Mouse (Mus musculus) CH12.LX (cell line): ENCODE measurements around the gene Ablim2.

ENCODE experiments used
- CTCF ChIP-seq, 2 experiments: IDR thresholded peaks in 1 of 2; conservative IDR thresholded peaks in 1 of 2; 2 replicates each; pipeline ENCODE4 v1.5.1; 2011 to 2012; ENCODE audit warnings: low read depth in 2 of 2, low read length in 2 of 2, improper control_type of control experiment in 1 of 2, inconsistent platforms in 1 of 2, mild to moderate bottlenecking in 1 of 2, moderate library complexity in 1 of 2
- POLR2AphosphoS2 ChIP-seq: IDR thresholded peaks from 2 replicates; pipeline ENCODE4 v1.6.1; 2011; ENCODE audit warnings: low read depth, low read length, improper control_type of control experiment

GRCm38 (mm10) chr5:35895926-35896325, 138.2 kb downstream of the Ablim2 start:
- no peak for TF ChIP-seq POLR2AphosphoS2
- no peak for TF ChIP-seq CTCF (conservative IDR thresholded peaks at IDR 0.05 in 1 of 2, IDR thresholded peaks at IDR 0.05 in 1 of 2; ENCODE audit: low read depth in 2 of 2, low read length in 2 of 2)
